26 mouse cellular contexts compared by ENCODE assay signal in the genomic region with DNA sequence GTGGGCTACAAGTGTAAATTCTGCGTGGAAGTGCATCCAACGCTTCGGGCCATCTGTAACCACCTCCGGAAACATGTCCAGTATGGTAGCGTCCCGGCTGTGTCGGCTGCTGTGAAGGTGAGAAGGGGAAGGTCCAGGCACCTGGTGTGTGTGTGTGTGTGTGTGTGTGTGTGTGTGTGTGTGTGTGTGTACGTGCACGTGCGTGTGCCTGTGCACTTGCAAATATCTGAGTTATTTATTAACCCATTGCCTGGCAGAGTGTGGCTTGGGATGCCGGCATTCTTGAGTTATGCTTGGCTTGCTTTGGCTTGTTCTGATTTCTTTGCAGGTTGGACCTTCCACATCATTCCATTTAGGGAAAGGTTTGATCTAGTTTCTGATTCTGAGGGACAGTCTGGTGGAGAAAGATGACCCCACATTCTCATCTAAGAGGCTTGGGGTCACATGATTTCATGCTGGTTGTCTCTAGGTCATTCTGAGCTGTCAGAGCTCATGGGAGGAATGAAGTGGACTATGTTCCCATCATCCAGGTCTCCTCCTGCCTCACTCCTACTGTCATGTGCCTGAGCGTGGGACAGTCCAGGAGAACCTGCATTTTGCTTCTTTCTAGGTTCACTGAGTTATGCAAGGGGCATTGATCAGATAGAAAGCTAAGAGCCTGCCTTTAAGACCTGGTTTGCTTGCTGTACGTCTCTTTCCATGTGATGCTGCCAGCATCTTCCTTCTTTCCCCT.
DNase-seq lines count a peak whose midpoint lies in the region; ATAC-seq and TF ChIP-seq lines count a peak whose summit lies in the region.
"Had no signal": no experiment of that assay in that cellular context is flagged by ENCODE, and none has a peak within 500 bp of the region (broad histone marks: within the 10 kb centered on the region; RNA-seq: fewer than 3 reads in every experiment).

No protein-coding gene starts in this region.

- H3K9ac ChIP-seq in intestine, embryonic 15.5 days, result no peak overlapping the region
- H3K9ac ChIP-seq in intestine, postnatal 0 days (ENCODE audit: low read depth, low read length), result no peak overlapping the region
- no peak overlapping the region for H3K9ac ChIP-seq in kidney, embryonic 14.5 days (ENCODE audit: low read depth, low read length)
- H3K9ac ChIP-seq: embryonic facial prominence, embryonic 13.5 days; forebrain, embryonic 13.5 days; hindbrain, embryonic 15.5 days; liver, embryonic 13.5 days; lung, embryonic 15.5 days; midbrain, embryonic 13.5 days; stomach, embryonic 15.5 days had no signal

- H3K4me1 ChIP-seq in intestine, embryonic 15.5 days (replicated peaks), result peaks cover 3% of the 10 kb centered on the region; the same call in 1 of the 2 replicates
- no peaks in the 10 kb centered on the region for H3K4me1 ChIP-seq in intestine, postnatal 0 days (replicated peaks; ENCODE audit: control insufficient read depth, insufficient read depth, low read length)
- no peaks in the 10 kb centered on the region for H3K4me1 ChIP-seq in kidney, embryonic 14.5 days (ENCODE audit: control insufficient read depth, insufficient read depth, low read length)
- H3K4me1 ChIP-seq: forebrain, embryonic 13.5 days; heart, embryonic 10.5 days; hindbrain, embryonic 15.5 days; limb, embryonic 10.5 days; liver, embryonic 13.5 days; megakaryocyte, embryonic 14.5 days; midbrain, embryonic 13.5 days; stomach, embryonic 15.5 days had no signal

- H3K36me3 ChIP-seq in intestine, embryonic 15.5 days, result peaks cover 28% of the 10 kb centered on the region
- peaks cover 33% of the 10 kb centered on the region for H3K36me3 ChIP-seq in intestine, postnatal 0 days (ENCODE audit: control insufficient read depth, insufficient read depth)
- peaks cover 87% of the 10 kb centered on the region for H3K36me3 ChIP-seq in kidney, embryonic 14.5 days (ENCODE audit: control insufficient read depth, insufficient read depth, low read length)
- H3K36me3 ChIP-seq: liver, embryonic 13.5 days had no signal

- WGBS in intestine, embryonic 15.5 days, result 80% methylated on average over 13 of the region's 13 CpGs
- 63% methylated on average over 13 of the region's 13 CpGs for WGBS in intestine, postnatal 0 days
- 75% methylated on average over 13 of the region's 13 CpGs for WGBS in kidney, embryonic 14.5 days

- no peaks in the 10 kb centered on the region for H3K9me3 ChIP-seq in intestine, embryonic 15.5 days
- H3K9me3 ChIP-seq in intestine, postnatal 0 days (ENCODE audit: control insufficient read depth), result no peaks in the 10 kb centered on the region
- H3K9me3 ChIP-seq in kidney, embryonic 14.5 days (ENCODE audit: control insufficient read depth, low read length), result no peaks in the 10 kb centered on the region
- H3K9me3 ChIP-seq: embryonic facial prominence, embryonic 13.5 days; forebrain, embryonic 13.5 days; heart, embryonic 10.5 days; hindbrain, embryonic 15.5 days; limb, embryonic 10.5 days; lung, embryonic 15.5 days; midbrain, embryonic 13.5 days; stomach, embryonic 15.5 days had no signal

- no peak overlapping the region for H3K4me2 ChIP-seq in intestine, embryonic 15.5 days (replicated peaks)
- H3K4me2 ChIP-seq in intestine, postnatal 0 days (replicated peaks; ENCODE audit: low read depth), result no peak overlapping the region
- no peak overlapping the region for H3K4me2 ChIP-seq in kidney, embryonic 14.5 days (replicated peaks; ENCODE audit: low read depth, low read length)
- H3K4me2 ChIP-seq: embryonic facial prominence, embryonic 13.5 days; forebrain, embryonic 13.5 days; hindbrain, embryonic 15.5 days; liver, embryonic 13.5 days; lung, embryonic 15.5 days; midbrain, embryonic 13.5 days; stomach, embryonic 15.5 days had no signal

- no peak overlapping the region for H3K27ac ChIP-seq in intestine, embryonic 15.5 days
- peak overlapping the region; percentile 62 for H3K27ac ChIP-seq in intestine, postnatal 0 days (ENCODE audit: low read depth, low read length)
- no peak overlapping the region for H3K27ac ChIP-seq in kidney, embryonic 14.5 days (ENCODE audit: low read depth, low read length)
- H3K27ac ChIP-seq: embryonic facial prominence, embryonic 13.5 days; forebrain, embryonic 13.5 days; heart, embryonic 10.5 days; hindbrain, embryonic 15.5 days; limb, embryonic 10.5 days; liver, embryonic 13.5 days; lung, embryonic 15.5 days; midbrain, embryonic 13.5 days; stomach, embryonic 15.5 days had no signal

- TF ChIP-seq CTCF in intestine, postnatal 0 days (IDR thresholded peaks at IDR 0.05; ENCODE audit: low read depth), result no peak

- H3K4me3 ChIP-seq in intestine, embryonic 15.5 days (replicated peaks), result no peak overlapping the region
- no peak overlapping the region for H3K4me3 ChIP-seq in intestine, postnatal 0 days (ENCODE audit: low read depth, low read length)
- no peak overlapping the region for H3K4me3 ChIP-seq in kidney, embryonic 14.5 days (ENCODE audit: low read length)
- H3K4me3 ChIP-seq: embryonic facial prominence, embryonic 13.5 days; erythroblast, embryonic 14.5 days; forebrain, embryonic 13.5 days; heart, embryonic 10.5 days; hindbrain, embryonic 15.5 days; limb, embryonic 10.5 days; liver, embryonic 13.5 days; lung, embryonic 15.5 days; megakaryocyte, embryonic 14.5 days; midbrain, embryonic 13.5 days; stomach, embryonic 15.5 days had no signal

- H3K27me3 ChIP-seq in intestine, embryonic 15.5 days (replicated peaks), result no peaks in the 10 kb centered on the region
- no peaks in the 10 kb centered on the region for H3K27me3 ChIP-seq in intestine, postnatal 0 days (replicated peaks; ENCODE audit: control insufficient read depth, insufficient read depth, low read length)
- H3K27me3 ChIP-seq in kidney, embryonic 14.5 days (ENCODE audit: control insufficient read depth, insufficient read depth, low read length), result no peaks in the 10 kb centered on the region
- H3K27me3 ChIP-seq: embryonic facial prominence, embryonic 13.5 days; forebrain, embryonic 13.5 days; hindbrain, embryonic 15.5 days; liver, embryonic 13.5 days; lung, embryonic 15.5 days; megakaryocyte, embryonic 14.5 days; midbrain, embryonic 13.5 days; stomach, embryonic 15.5 days had no signal

- peak; percentile 63 to 81 for DNase-seq in kidney, postnatal 25 days
- DNase-seq in retina, embryonic 14.5 days (ENCODE audit: low spot score), result no peak
- DNase-seq in right cerebral cortex, adult 2 months (ENCODE audit: low spot score in 2 of 2), result no peak
- DNase-seq: adrenal gland, postnatal 10 days; B cell, adult 2 months; cerebellum, adult 18-20 months; cerebellum, postnatal 36 days; embryo, embryonic 11 days; liver, embryonic 13.5 days; right cerebral cortex, postnatal 4 days; thymus, adult 2 months; thymus, postnatal 4 days had no signal

- peak; percentile 68 for ATAC-seq in intestine, embryonic 15.5 days
- peak; percentile 91 for ATAC-seq in intestine, postnatal 0 days
- ATAC-seq in kidney, embryonic 14.5 days (ENCODE audit: low FRiP score, low TSS enrichment), result peak; percentile 47; the same call in 1 of the 2 replicates
- ATAC-seq in monocyte, adult 5-6 weeks (replicated peaks; ENCODE audit: insufficient number of reproducible peaks, low FRiP score, low TSS enrichment, poor library complexity, severe bottlenecking), result no peak
- ATAC-seq: forebrain, embryonic 13.5 days; midbrain, embryonic 13.5 days had no signal

Comparison
In these comparisons a context has a peak if more than half of its experiments do, and no peak if none do; other contexts are left out.
1. DNase-seq: peak in kidney, postnatal 25 days (2 of 2); none in retina, embryonic 14.5 days (single experiment) and right cerebral cortex, adult 2 months (0 of 2).